Mouse (Mus musculus) frontal cortex, postnatal 14 days (tissue): ENCODE data around the gene Gtf2f1.

Experiments used
- DNase-seq, 2 experiments: peaks; one replicate each; pipeline ENCODE4 v3.0.0; 2022; ENCODE audit warnings: low spot score in 2 of 2

The Gtf2f1 gene

DNA sequence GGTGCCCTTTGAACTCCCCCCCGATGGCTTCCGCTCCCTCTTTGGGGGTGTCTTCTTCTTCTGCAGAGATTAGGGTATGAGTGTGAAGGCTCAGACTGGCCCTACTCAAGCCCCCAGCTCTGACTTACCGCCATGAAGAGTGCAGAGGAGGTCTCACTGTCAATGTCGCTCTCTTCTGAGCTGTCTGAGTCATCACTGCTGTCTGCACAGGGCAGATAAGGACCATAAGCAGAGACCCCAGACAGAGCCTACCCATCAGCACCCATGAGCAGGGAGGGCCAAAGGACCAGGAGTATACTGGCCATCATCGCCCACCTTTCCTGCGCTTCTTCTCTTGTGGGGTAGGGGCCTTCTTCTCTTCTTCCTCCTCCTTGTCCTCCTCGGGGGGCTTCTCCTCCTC is 7.1 kb downstream of the Gtf2f1 start:
- no peak for DNase-seq

DNA sequence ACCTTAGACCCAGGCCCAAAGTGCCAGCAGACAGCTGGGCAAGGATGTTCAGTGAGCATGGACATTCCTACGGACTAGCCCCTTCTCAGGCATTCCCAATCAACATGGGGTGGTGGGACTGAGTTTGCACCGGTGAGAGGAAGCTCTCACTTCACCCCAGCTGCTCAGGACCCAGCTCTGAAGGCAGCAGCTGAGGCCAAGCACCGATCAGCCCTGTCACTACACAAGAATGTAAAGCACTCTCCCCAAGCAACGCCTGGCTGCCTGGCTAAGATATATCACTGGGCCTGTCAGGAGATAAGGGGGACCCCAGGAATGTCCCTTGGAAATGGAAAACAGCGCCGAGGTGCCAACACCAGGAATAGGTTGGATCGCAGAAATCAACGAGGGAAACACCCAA is 9.9 kb downstream of the Gtf2f1 start:
- no peak for DNase-seq

DNA sequence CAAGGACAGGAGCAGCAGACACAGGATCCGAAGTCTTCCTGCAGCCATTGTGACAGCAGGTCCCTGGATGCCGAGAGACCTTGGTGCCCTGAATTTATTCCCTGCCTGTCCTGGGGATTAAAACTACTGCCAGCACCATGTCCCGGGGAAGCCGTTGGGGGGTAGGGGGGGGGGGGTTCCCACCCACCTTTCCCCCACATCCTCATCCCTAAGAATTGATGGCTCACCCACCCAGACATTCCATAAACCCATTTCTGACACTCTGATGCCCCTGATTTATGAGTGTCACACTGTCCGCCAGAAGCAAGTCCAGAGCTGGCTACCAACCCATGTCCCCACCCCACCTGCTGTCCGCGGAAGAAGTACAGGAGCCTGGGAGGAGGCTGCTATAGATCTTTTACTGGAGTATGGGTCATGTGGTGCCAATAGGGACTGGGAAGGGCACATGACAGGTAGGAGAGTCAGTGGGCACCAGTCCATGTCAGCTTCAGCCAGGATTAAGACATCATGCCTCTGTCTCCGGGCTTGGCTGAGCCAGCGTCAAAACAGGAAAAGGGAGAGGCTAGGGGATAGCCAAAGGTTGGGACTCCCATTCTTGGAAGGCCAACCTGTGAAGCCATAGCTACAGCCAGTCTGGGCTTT is 11.0 kb downstream of the Gtf2f1 start, which contains the start of gene Pspn:
Gene Pspn (minus strand): TSS at position 51 of the 642 bp plus-strand sequence.
- DNase-seq, result no peak

DNA sequence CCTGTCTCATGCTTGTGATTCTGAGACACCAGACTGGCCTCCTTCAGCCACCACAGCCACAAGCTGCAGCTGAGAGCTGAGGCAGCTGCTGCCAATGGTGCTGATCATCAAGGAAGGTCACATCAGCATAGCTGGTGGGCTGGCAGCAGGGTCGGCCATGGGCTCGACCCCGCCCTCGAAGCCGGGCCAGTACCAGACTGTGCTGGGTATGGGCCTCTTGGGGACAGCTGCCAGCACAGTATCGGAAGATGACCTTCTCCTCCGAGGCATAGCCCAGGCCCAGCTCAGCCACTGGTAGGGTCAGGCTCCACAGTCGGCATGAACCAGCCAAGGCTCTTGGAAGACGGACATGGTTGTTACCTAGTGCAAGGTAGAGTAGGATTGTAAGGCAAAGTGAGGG is 11.7 kb downstream of the Gtf2f1 start:
- no peak for DNase-seq

DNA sequence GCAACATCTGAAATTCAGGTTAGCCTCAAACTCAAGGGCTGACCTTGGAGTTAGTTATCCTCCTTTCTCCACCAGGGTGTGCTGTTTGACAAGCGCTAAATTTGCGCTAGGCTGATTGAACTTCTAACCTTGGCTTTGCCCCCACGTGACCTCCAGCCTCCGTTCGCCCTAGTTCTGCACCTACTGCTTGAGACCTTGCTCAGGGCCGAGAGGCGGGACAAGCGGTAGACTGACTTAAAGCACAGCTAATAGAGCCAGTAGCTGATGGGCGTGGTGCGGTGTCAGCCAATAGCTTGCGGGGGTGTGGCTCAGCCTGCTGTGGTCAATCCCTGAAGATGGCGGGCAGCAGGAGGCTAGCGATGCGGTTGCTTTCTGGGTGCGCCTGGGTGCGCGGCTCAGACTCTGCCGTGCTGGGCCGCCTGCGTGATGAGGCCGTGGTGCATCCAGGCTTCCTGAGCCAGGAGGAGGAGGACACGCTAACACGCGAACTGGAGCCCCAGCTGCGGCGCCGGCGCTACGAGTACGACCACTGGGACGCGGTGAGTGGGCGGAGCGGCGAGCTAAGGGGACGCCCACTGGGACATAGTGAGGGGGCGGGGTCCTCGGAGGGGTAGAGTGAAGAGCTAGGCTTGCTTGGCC is 13.9 kb downstream of the Gtf2f1 start, which contains the start of gene Alkbh7:
Gene Alkbh7 (plus strand): TSS at position 311 of the 639 bp plus-strand sequence.
- DNase-seq, result peak; percentile 93 to 95

DNA sequence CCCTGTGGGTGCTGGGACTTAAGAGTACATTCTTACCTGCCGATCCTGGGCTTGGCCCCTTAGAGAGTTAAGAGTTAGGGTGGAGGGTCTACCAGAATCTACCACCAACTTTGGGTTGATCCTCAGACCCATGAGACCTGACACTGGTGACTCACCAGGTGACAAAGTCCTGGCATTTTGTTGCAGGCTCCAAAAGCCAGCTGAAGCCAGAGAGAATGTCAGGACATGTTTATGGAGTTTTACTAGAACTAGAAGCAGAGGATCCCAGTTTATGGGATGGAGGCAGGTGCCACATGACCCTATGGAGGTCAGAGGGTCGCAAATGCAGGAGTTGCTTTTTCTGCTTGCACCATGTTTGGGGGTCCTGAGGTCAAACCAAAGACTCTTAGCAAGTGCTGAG is 14.6 kb downstream of the Gtf2f1 start:
- DNase-seq, result no peak

DNA sequence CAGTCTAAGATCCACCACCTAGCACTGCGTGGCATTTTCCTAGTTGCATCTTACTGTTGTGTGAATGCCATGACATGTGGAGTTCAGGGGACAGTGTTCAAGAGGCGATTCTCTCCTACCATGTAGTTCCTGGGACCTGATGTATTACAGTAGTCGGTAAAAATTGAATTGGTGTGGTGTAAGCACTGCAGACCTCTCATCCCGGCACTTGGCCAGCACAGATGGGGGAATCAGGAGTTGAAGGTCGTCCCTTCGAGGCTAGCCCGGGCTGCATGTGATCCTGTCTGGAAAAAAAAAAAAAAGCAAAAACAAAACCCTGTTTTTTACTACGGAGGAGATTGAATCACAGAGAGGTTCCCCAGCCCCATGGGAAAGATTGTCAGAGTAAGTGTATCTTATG is 16.0 kb downstream of the Gtf2f1 start:
- DNase-seq, result no peak

DNA sequence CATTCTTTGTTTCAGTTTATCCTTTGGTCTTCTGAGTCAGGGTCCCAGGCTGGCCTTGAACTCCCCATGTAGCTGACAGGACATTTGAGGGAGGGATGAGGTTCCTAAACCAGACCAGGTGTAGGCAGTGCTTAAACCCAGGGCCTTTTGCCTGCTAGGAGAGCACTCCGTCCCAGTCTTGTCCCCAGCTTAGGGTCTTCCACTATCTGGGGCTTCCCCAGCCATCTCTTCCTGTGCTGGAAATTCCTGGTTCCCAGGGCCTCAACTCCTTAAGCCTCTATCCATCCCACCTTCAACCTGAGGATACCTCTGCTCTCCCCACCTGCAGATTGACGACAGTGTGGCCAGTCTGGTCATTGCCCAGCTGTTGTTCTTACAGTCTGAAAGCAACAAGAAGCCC is 20.1 kb downstream of the Gtf2f1 start:
- DNase-seq, result no peak

DNA sequence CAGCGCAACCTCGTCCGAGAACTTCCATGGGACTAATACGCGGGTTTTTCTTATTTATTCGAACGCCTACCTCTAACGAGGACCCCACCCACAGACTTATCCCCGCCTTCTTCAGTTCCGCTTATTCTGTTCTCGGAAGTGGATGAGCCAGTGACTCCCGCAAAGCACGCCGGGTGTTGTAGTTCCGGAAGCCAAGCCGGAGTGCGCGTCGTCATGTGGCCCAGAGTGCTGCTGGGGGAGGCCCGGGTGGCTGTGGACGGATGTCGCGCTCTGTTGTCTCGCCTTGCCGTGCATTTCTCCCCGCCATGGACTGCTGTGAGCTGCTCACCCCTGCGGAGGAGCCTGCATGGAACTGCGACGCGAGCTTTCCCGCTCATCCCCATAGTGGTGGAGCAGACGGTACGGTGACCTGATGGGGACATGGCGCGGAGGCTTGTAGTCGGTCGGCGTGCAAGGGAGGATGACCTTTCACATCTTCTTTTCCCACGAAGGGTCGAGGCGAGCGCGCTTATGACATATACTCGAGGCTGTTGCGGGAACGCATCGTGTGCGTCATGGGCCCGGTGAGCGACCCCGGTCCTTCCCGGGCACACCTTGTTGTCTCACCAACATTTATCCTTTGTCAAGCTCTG is 20.9 kb downstream of the Gtf2f1 start, which contains the start of gene Clpp:
Gene Clpp (plus strand): TSS at position 191 of the 632 bp plus-strand sequence.
- DNase-seq, result peak; percentile 88 to 89

DNA sequence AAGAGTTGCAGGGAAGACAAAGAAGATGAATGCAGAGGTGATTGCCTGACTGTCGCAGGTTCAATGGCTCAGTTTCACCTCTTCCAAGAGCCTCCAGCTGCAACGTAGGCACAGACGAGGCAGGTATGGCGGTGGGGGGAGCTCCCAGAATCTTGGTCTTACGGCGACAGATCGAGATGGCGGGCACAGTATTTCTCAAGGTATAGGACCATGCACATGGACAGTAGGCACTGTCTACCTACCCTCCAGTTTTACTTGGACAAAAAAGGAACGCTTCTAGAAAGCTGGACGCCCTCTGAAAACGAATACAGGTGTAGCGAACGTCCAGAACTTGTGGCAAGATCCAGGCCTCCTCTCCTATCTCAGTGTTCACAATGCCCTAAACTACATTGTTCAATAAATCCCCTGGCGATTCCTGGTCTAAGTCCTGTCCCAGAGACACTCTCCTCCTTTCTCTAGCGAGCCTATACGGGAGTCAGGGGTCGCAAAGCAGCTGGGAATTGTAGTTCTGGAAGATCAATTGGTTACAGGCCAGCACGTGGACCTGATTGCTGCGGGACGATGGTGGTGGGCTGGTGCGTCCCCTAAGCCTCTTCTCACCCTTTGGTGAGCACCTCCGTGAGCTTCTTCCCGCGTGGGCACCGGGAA is 21.5 kb downstream of the Gtf2f1 start:
- peak in 1 of 2 experiments; percentile 71 for DNase-seq

DNA sequence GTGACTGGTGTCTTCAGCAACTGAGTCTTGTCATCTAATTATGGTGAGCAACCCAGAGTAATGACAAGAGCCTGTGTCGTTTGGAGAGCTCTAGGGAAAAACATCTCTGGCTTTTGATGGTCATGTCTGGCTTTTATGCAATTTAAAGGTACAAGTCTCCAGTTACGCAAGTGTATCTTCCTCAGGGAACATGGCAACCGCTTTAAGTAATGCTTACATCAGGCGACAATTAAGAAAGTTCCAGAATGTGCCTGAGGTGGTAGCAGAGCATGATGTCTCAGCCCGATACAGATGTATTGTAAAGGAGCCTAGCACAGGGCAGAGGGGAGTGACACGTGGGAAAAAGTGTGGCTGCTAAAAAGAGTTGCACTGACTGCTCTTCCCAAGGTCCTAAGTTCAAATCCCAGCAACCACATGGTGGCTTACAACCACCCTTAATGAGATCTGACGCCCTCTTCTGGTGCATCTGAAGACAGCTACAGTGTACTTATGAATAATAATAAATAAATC is 22.1 kb downstream of the Gtf2f1 start:
- no peak for DNase-seq

DNA sequence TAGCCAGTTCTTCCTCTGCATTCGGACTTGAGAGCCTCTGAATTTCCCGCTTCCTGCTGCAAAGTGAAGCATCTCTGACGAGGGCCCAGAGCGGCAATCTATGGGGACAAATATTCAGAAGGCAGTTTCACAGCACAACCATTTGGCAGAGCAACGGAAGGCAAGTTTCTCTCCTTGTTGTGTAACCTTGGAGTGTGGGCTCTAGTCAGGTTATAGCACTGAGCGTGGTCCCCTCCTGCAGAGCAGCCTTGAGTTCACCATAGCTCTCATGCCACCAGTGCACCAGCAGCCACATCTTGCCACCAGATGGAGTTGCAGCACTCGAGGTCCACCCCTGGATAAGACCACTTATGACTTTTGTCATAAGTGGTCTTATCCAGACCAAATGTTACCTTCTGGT is 22.6 kb downstream of the Gtf2f1 start:
- no peak for DNase-seq

DNA sequence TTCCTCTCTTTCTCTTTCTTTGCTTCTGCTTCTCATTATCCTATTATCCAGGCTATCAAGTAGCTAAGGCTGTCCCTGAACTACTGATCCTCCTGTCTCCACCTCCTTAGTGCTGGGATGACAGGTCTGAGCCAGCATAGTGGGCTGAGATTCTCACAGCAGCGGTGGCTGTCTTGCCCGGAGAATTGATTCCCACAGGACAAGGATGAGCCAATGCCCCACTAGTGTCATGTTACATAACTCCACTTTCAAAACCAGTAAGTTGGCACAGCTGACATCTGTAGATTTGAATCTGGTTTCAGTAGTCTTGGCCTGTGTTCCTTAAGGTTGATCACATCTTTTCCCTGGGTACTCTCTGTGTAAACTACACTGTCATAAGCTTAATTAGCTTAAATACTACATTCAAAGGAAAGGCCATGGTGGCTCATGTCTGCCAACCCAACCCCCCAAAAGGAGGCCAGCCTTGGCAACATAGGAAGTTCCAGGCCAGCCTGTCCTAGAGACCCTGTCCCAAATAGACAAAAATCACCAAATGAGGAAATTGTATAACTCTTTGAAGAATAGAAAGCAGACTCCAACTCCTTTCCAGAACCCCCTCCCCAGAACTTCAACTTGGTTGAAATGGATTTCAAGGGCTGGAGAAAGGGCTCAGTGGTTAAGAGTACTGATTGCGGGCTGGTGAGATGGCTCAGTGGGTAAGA is 24.8 kb downstream of the Gtf2f1 start:
- no peak for DNase-seq

DNA sequence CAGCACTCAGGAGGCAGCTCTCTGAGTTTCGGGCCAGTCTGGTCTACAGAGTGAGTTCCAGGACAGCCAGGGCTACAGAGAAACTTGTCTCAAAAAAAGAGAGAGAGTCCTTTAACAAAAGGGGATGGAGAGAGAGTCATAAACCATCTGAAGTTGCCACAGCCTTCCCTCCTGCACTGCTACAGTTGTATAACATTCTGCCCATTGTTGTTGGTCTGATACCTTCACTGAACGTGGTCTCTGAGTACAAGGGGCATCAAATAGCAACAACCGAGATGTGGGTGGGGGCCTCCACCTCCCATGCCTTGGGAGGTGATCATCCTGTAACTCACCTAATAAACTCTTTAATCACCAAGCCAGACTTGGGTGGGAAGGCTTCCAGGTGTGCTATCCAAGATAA is 25.4 kb downstream of the Gtf2f1 start:
- DNase-seq, result no peak

DNA sequence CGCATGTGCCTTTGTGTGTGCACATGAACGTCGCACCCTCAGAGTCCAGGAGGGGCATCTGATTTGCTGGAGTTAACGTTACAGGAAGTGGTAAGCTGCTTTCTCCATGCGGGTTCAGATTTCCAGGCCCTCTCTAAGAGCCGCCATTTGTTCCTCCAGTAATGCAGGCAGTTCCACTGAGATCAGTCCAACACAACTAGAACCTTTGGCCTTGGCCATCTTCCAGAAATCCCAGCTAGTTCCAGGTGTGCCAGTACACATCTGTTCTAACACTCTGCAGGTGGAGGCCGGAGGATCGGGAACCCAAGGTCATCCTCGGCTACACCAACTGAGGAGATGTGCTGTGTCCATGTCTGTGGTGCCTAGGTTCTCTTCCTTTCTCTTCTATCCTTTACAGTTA is 26.2 kb downstream of the Gtf2f1 start:
- no peak for DNase-seq

DNA sequence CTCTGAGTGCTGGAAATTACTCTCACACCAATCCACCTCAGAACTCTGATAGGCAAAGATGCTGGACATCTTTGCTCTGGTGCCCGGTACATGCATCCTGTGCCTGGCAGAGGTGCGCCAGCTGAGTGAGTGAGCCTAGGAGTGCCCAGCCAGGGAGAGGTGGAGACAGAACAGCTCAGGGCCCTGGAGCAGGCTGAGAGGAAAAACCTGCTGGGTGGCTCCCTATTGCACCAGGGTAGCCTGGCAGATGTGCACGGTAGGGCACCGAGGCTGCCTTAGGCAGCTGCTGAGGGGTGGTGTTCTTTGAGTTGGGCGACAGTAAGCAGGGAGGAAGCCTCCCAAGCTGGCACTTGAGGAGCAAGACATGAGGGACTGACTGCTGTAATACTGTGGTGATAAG is 29.1 kb downstream of the Gtf2f1 start, which contains the start of gene Acer1:
Gene Acer1 (minus strand): TSS at position 114 of the 400 bp plus-strand sequence.
- DNase-seq, result no peak

DNA sequence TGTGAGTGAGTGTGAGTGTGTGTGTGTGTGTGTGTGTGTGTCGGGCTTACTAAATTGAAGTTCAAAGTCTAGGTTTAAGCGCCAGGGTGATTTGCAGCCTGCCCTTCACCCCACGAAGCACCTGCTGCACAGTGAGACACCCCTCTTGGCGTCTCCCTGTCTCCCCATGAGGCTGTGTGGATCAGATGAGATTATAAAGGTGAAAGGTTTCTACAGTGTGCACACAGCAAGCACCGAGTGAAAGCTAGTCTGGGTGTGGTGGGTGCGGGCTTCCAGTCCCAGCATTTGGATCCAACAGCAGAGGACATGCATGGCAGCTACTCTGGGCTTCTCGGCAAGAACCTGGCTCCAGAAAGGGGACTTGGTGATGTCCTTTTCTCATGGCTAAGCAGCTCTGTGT is 30.0 kb downstream of the Gtf2f1 start:
- DNase-seq, result no peak

DNA sequence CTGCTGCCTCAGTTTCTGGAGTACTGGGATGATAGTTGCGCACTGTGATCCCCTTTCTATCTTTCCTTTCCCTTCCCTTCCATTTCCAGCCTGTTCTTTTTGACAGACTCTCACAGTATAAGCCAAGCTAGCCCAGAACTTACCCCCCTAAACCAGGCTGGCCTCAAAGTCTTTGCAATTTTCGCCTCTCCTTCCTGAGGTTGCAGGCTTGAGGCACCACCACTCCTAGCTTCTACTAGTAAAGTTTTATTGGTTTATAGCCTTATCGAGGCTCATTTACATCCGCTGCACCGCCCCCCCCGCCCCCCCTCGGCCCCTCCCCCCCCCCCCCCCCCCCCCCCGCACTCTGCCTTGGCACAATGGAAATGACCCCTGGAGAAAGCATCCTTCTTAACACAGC is 31.6 kb downstream of the Gtf2f1 start:
- DNase-seq, result no peak

DNA sequence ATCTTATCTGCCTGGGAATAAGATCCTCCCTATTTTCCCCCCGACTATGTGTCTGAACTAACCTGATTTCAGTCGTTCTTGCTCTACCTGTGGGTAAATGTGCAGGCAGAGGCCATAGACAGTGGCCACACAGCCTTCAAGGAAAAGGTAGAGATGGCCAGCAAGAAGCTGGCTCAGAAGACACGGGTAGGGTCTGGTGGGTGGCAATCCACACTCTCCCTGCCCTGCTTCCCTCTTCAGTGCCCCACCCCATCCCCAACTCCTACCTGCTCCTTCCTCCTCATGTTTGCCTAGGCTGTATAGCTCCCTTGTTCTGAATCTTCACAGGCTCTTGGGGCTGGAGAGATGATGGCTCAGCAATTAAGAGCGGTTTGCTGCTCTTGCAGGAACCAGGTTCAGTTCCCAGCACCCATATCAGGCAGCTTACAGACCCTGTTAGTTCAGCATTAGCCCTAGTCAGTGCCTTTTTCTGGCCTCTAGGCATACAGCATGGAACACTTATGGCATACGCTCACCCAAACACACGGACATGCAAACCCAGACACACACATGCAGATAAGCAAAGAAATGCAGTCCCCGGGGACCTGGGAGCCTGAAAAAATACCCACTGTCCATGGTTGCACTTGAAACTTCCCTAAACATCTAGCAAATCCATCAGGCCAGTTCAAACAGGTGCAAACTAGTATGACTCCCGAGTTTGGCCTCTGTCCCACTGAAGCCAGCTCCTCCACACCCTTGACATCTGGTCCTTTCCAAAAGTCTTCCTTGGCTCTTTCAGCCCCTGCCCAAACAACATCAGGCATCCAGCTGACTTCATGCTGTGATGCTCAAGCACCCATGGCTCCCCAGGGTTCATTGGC is 34.3 kb downstream of the Gtf2f1 start:
- DNase-seq, result no peak

DNA sequence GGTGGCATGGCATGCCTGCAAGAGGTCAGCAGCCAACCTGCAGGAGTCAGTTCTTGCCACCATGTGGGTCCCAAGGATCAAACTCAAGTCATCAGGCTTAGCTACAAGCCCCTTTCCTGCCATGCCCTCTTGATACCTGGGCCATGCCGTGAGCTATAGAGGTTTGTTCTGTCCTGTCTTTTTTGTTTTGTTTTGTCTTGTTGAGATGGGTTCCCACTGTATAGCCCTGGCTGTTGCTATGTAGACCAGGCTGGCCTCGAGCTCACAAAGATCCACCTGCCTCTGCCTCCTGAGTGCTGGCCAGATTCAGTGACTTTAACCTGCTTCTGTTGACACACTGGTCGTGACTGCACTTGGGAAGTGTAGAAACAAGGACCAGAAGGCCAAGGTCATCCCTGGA is 35.7 kb downstream of the Gtf2f1 start:
- no peak for DNase-seq
